Mouse (Mus musculus): ENCODE data around the gene Smarca2. TPM values are rescaled to one million over a fixed set of nuclear protein-coding genes. Genes with fewer than 3 reads are reported as not detected.
A peak's percentile ranks its signal among the peaks of the same experiment; 100 is the strongest.

Smarca2 gene
- 46.2 and 53.4 TPM in 2 replicates for polyA plus RNA-seq (2014; fragmentation: Nextera tagmentation; extraction: Ambion mirVana)

- peak within 1 kb of the TSS; percentile 100 for H3K4me2 ChIP-seq (ENCODE audit: low read depth, low read length)
- 0% methylated on average over 45 of the region's 45 CpGs for WGBS
- H3K9ac ChIP-seq (replicated peaks; ENCODE audit: low read length) = peak within 1 kb of the TSS; percentile 74
- no peaks in the 10 kb centered on the region for H3K36me3 ChIP-seq (replicated peaks; ENCODE audit: control insufficient read depth, insufficient read depth, low read depth, low read length)
- H3K4me3 ChIP-seq (ENCODE audit: low read depth, low read length) = peak within 1 kb of the TSS; percentile 72
- no peaks in the 10 kb centered on the region for H3K27me3 ChIP-seq (ENCODE audit: control insufficient read depth, insufficient read depth, low read length)
- H3K4me1 ChIP-seq (ENCODE audit: control insufficient read depth, insufficient read depth, low read length) = 0 out of 2 replicates have a peak, but pooled peaks cover 4% of the 10 kb centered on the region
- H3K27ac ChIP-seq (replicated peaks; ENCODE audit: low read depth, low read length) = peak within 1 kb of the TSS; percentile 73
- peak; percentile 93 for DNase-seq (ENCODE audit: low spot score)
- no peaks in the 10 kb centered on the region for H3K9me3 ChIP-seq (replicated peaks; ENCODE audit: control insufficient read depth, low read length)
- peak; percentile 95 for ATAC-seq (replicated peaks; ENCODE audit: insufficient number of reproducible peaks, low FRiP score, low TSS enrichment, low read depth)
Observed at GRCm38 (mm10) chr19:26604755-26605300, at the start of gene Smarca2. TSS of gene Smarca2 (plus strand) at chr19:26605050.

DNA sequence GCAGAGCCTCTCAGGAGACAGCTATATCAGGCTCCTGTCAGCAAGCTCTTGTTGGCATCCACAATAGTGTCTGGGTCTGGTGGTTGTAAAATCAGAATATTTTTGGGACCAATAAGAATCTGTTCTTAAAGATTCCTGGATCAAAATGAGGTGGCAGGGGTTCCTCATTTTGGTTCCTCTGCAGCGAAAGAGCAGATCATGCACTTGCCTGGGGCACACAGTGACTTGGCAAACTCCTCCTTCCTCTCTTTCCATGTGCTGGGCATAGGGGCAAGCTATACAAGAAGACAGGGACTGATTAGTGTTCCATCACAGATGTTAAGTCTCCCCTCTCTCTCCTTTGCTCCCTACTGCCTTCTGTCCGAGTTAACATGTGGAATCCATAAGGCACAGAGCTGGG lies 40.0 kb upstream of the Smarca2 start:
- Histone ChIP-seq H3K9me3 (replicated peaks; ENCODE audit: control insufficient read depth, low read length) (no peaks in the 10 kb centered on the region), H3K4me2 (ENCODE audit: low read depth, low read length) (no peak overlapping the region)
- WGBS = 61% methylated on average over 2 of the region's 2 CpGs

GRCm38 (mm10) chr19:26566109-26566508 lies 38.7 kb upstream of the Smarca2 start:
- H3K4me3 ChIP-seq (ENCODE audit: low read depth, low read length) = no peak overlapping the region
- 58% methylated on average over 9 of the region's 9 CpGs for WGBS
- H3K9me3 ChIP-seq (replicated peaks; ENCODE audit: control insufficient read depth, low read length) = no peaks in the 10 kb centered on the region
- H3K27me3 ChIP-seq (ENCODE audit: control insufficient read depth, insufficient read depth, low read length) = no peaks in the 10 kb centered on the region
- no peak overlapping the region for H3K9ac ChIP-seq (replicated peaks; ENCODE audit: low read length)
- H3K4me1 ChIP-seq (ENCODE audit: control insufficient read depth, insufficient read depth, low read length) = no peaks in the 10 kb centered on the region; the same call in 1 of the 2 replicates
- H3K27ac ChIP-seq (replicated peaks; ENCODE audit: low read depth, low read length) = no peak overlapping the region
- ATAC-seq (replicated peaks; ENCODE audit: insufficient number of reproducible peaks, low FRiP score, low TSS enrichment, low read depth) (no peak), DNase-seq (ENCODE audit: low spot score) (peak; percentile 27)
- H3K4me2 ChIP-seq (ENCODE audit: low read depth, low read length) = no peak overlapping the region
- H3K36me3 ChIP-seq (replicated peaks; ENCODE audit: control insufficient read depth, insufficient read depth, low read depth, low read length) = no peaks in the 10 kb centered on the region

More for the DNA sequence above, 40.0 kb upstream of the Smarca2 start:
- H3K27me3 ChIP-seq (ENCODE audit: control insufficient read depth, insufficient read depth, low read length) = no peaks in the 10 kb centered on the region
- H3K27ac ChIP-seq (replicated peaks; ENCODE audit: low read depth, low read length) = no peak overlapping the region
- H3K4me1 ChIP-seq (ENCODE audit: control insufficient read depth, insufficient read depth, low read length) = no peaks in the 10 kb centered on the region; the same call in 1 of the 2 replicates
- H3K4me3 ChIP-seq (ENCODE audit: low read depth, low read length) = no peak overlapping the region
- H3K36me3 ChIP-seq (replicated peaks; ENCODE audit: control insufficient read depth, insufficient read depth, low read depth, low read length) = no peaks in the 10 kb centered on the region
- DNase-seq (ENCODE audit: low spot score) (no peak), ATAC-seq (replicated peaks; ENCODE audit: insufficient number of reproducible peaks, low FRiP score, low TSS enrichment, low read depth) (no peak)
- H3K9ac ChIP-seq (replicated peaks; ENCODE audit: low read length) = no peak overlapping the region

DNA sequence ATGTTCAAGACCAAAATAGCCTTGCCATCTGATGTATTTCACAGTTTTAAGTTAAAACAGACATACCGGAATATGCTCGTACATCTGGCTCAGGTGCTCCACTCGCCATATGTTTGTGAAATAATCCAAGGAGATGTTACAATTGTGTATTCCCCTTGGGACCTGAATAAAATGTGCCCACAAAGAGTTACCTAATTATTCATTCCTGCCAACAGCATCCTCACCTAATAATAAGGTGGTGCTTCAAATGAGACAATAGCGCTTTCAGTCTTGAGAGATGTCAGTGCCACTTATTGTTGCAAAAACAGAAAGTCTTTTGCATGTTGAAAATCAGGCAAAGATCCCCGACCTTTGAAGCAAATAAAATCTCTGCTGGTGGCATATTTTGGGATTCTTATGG lies 36.6 kb upstream of the Smarca2 start:
- no peaks in the 10 kb centered on the region for H3K36me3 ChIP-seq (replicated peaks; ENCODE audit: control insufficient read depth, insufficient read depth, low read depth, low read length)
- no peak overlapping the region for H3K4me2 ChIP-seq (ENCODE audit: low read depth, low read length)
- DNase-seq (ENCODE audit: low spot score) = no peak
- no peak for ATAC-seq (replicated peaks; ENCODE audit: insufficient number of reproducible peaks, low FRiP score, low TSS enrichment, low read depth)
- no peaks in the 10 kb centered on the region; the same call in 1 of the 2 replicates for H3K4me1 ChIP-seq (ENCODE audit: control insufficient read depth, insufficient read depth, low read length)
- H3K27ac ChIP-seq (replicated peaks; ENCODE audit: low read depth, low read length) = no peak overlapping the region
- no peaks in the 10 kb centered on the region for H3K27me3 ChIP-seq (ENCODE audit: control insufficient read depth, insufficient read depth, low read length)
- no peak overlapping the region for H3K4me3 ChIP-seq (ENCODE audit: low read depth, low read length)
- H3K9ac ChIP-seq (replicated peaks; ENCODE audit: low read length) = no peak overlapping the region
- 73% methylated on average over 5 of the region's 5 CpGs for WGBS
- H3K9me3 ChIP-seq (replicated peaks; ENCODE audit: control insufficient read depth, low read length) = no peaks in the 10 kb centered on the region

- Histone ChIP-seq H3K9me3 (replicated peaks; ENCODE audit: control insufficient read depth, low read length) (no peaks in the 10 kb centered on the region), H3K27ac (replicated peaks; ENCODE audit: low read depth, low read length) (no peak overlapping the region), H3K36me3 (replicated peaks; ENCODE audit: control insufficient read depth, insufficient read depth, low read depth, low read length) (no peaks in the 10 kb centered on the region), H3K4me2 (ENCODE audit: low read depth, low read length) (no peak overlapping the region), H3K9ac (replicated peaks; ENCODE audit: low read length) (no peak overlapping the region), H3K4me3 (ENCODE audit: low read depth, low read length) (no peak overlapping the region), H3K4me1 (ENCODE audit: control insufficient read depth, insufficient read depth, low read length) (no peaks in the 10 kb centered on the region; the same call in 1 of the 2 replicates), H3K27me3 (ENCODE audit: control insufficient read depth, insufficient read depth, low read length) (no peaks in the 10 kb centered on the region)
- ATAC-seq (replicated peaks; ENCODE audit: insufficient number of reproducible peaks, low FRiP score, low TSS enrichment, low read depth) = no peak
- DNase-seq (ENCODE audit: low spot score) = no peak
- 93% methylated on average over 5 of the region's 5 CpGs for WGBS
Observed at GRCm38 (mm10) chr19:26568941-26569340, 35.9 kb upstream of the Smarca2 start.

DNA sequence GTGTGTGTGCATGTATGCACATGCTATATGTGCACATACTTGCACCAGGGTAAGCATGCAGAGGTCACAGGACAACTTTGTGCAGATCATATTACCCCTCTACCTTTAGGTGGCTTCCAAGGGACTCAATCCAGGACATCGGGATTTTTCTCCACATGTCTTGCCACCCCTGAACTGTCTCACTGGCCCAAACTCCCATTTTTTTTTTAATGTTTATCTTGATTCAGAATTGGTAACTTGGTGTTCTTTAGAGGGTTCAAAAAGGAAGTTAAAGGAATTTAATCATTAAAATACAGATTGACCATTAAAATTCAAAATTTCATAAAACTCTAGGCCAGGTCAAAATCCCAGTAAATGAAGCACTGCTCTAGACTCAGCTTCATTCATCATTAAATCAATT lies 35.4 kb upstream of the Smarca2 start:
- ATAC-seq (replicated peaks; ENCODE audit: insufficient number of reproducible peaks, low FRiP score, low TSS enrichment, low read depth) (no peak), DNase-seq (ENCODE audit: low spot score) (no peak)
- H3K36me3 ChIP-seq (replicated peaks; ENCODE audit: control insufficient read depth, insufficient read depth, low read depth, low read length) = no peaks in the 10 kb centered on the region
- H3K27ac ChIP-seq (replicated peaks; ENCODE audit: low read depth, low read length) = no peak overlapping the region
- H3K27me3 ChIP-seq (ENCODE audit: control insufficient read depth, insufficient read depth, low read length) = no peaks in the 10 kb centered on the region
- no peak overlapping the region for H3K9ac ChIP-seq (replicated peaks; ENCODE audit: low read length)
- WGBS = 94% methylated on average over 1 of the region's 1 CpGs
- no peak overlapping the region for H3K4me2 ChIP-seq (ENCODE audit: low read depth, low read length)
- no peaks in the 10 kb centered on the region; the same call in 1 of the 2 replicates for H3K4me1 ChIP-seq (ENCODE audit: control insufficient read depth, insufficient read depth, low read length)
- H3K4me3 ChIP-seq (ENCODE audit: low read depth, low read length) = no peak overlapping the region
- no peaks in the 10 kb centered on the region for H3K9me3 ChIP-seq (replicated peaks; ENCODE audit: control insufficient read depth, low read length)

GRCm38 (mm10) chr19:26579645-26580044 lies 25.2 kb upstream of the Smarca2 start:
- H3K4me2 ChIP-seq (ENCODE audit: low read depth, low read length) = no peak overlapping the region
- H3K9ac ChIP-seq (replicated peaks; ENCODE audit: low read length) = no peak overlapping the region
- H3K9me3 ChIP-seq (replicated peaks; ENCODE audit: control insufficient read depth, low read length) = no peaks in the 10 kb centered on the region
- DNase-seq (ENCODE audit: low spot score) (no peak), ATAC-seq (replicated peaks; ENCODE audit: insufficient number of reproducible peaks, low FRiP score, low TSS enrichment, low read depth) (no peak)
- H3K36me3 ChIP-seq (replicated peaks; ENCODE audit: control insufficient read depth, insufficient read depth, low read depth, low read length) = no peaks in the 10 kb centered on the region
- H3K4me3 ChIP-seq (ENCODE audit: low read depth, low read length) = no peak overlapping the region
- no peak overlapping the region for H3K27ac ChIP-seq (replicated peaks; ENCODE audit: low read depth, low read length)
- no peaks in the 10 kb centered on the region for H3K4me1 ChIP-seq (ENCODE audit: control insufficient read depth, insufficient read depth, low read length)
- no peaks in the 10 kb centered on the region for H3K27me3 ChIP-seq (ENCODE audit: control insufficient read depth, insufficient read depth, low read length)
- 67% methylated on average over 5 of the region's 5 CpGs for WGBS

GRCm38 (mm10) chr19:26580061-26580460 lies 24.8 kb upstream of the Smarca2 start:
- 68% methylated on average over 1 of the region's 1 CpGs for WGBS
- Histone ChIP-seq H3K9me3 (replicated peaks; ENCODE audit: control insufficient read depth, low read length) (no peaks in the 10 kb centered on the region), H3K27me3 (ENCODE audit: control insufficient read depth, insufficient read depth, low read length) (no peaks in the 10 kb centered on the region), H3K4me1 (ENCODE audit: control insufficient read depth, insufficient read depth, low read length) (no peaks in the 10 kb centered on the region), H3K9ac (replicated peaks; ENCODE audit: low read length) (no peak overlapping the region), H3K36me3 (replicated peaks; ENCODE audit: control insufficient read depth, insufficient read depth, low read depth, low read length) (no peaks in the 10 kb centered on the region), H3K27ac (replicated peaks; ENCODE audit: low read depth, low read length) (no peak overlapping the region), H3K4me3 (ENCODE audit: low read depth, low read length) (no peak overlapping the region), H3K4me2 (ENCODE audit: low read depth, low read length) (no peak overlapping the region)
- ATAC-seq (replicated peaks; ENCODE audit: insufficient number of reproducible peaks, low FRiP score, low TSS enrichment, low read depth) (no peak), DNase-seq (ENCODE audit: low spot score) (no peak)
